Mouse (Mus musculus) cerebellum, adult 2 months (tissue): ENCODE measurements around the gene Cry2. TPM values are rescaled to one million over a fixed set of nuclear protein-coding genes. Genes with fewer than 3 reads are reported as not detected.
"Not testable (repeated sequence)": the region's sequence is repeated elsewhere in the genome, so short reads cannot be mapped to it uniquely, and the experiment has no call there.

Source experiments
- DNase-seq, 2 experiments: peaks; one replicate each; pipeline ENCODE4 v3.0.0; 2021
- H3K27ac ChIP-seq: fragments of 200-500 bp; 2 replicates; pipeline ENCODE4 v1.5.1; 2012; ENCODE audit warnings: low read length, control low read depth, inconsistent platforms; ENCODE audit not compliant: insufficient read depth
- H3K27me3 ChIP-seq: fragments of 200-500 bp; 2 replicates; pipeline ENCODE4 v1.6.1; 2012; ENCODE audit warnings: inconsistent platforms, mild to moderate bottlenecking, low read length, moderate library complexity; ENCODE audit not compliant: control insufficient read depth, insufficient read depth
- H3K4me1 ChIP-seq: fragments of 200-500 bp; 2 replicates; pipeline ENCODE4 v1.6.1; 2011; ENCODE audit warnings: low read length; ENCODE audit not compliant: control insufficient read depth, insufficient read depth
- H3K4me3 ChIP-seq: fragments of 200-500 bp; replicated peaks from 2 replicates; pipeline ENCODE3; 2011; ENCODE audit warnings: mild to moderate bottlenecking, low read depth, low read length, control low read depth; ENCODE audit not compliant: insufficient read depth
- CTCF ChIP-seq: fragments of 200-500 bp; IDR thresholded peaks from 2 replicates; pipeline ENCODE4 v1.5.1; 2011; ENCODE audit warnings: low read depth, mild to moderate bottlenecking, control low read depth, low read length, moderate library complexity, borderline replicate concordance; ENCODE audit not compliant: insufficient read depth
- POLR2A ChIP-seq: fragments of 200-500 bp; IDR thresholded peaks from 2 replicates; pipeline ENCODE4 v1.6.1; 2011; ENCODE audit warnings: low read length, control low read depth, borderline replicate concordance; ENCODE audit not compliant: insufficient read depth
- WGBS: fragments of 180-500 bp; shearing (Covaris S2); methylation state at CpG from one replicate; pipeline ENCODE4 v1.1.7; 2018; 5-methylcytosine and 5-hydroxymethylcytosine counted together
- polyA plus RNA-seq: library from polyadenylated mRNA; depleted of rRNA; stranded (reverse); fragments of >200 nt; gene quantifications from 2 replicates; pipeline ENCODE4 v1.2.3, GENCODE M21; 2012

The Cry2 gene
- polyA plus RNA-seq, 1 experiment = 81.8 TPM

DNA sequence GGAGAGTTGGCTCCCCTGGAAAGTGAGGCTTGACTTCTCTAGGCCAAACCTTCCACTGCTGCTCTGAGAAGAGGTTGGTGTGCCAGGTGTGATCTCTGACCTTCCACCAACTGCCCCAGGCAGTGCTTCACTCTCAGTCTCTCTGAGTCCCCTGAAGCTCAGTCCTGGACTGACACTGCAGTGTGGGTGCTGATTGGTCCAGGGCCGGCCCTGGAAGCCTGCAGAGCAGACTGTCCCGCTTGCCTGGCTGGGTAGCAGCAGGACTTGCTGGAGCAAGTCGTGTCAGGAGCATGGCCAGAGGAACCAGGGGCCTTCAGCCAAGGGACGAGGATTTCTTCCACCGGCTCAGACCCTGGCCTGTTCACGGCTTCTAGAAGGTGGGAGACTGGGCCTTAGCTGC, 29.1 kb downstream of the Cry2 start:
- peak; percentile 49 to 56 for DNase-seq
- H3K4me1 ChIP-seq = peaks cover 46% of the 10 kb centered on the region
- 3% methylated on average over 6 of the region's 6 CpGs for WGBS
- H3K27ac ChIP-seq = peak overlapping the region; percentile 90
- H3K4me3 ChIP-seq = no peak overlapping the region
- no peak for TF ChIP-seq CTCF
- TF ChIP-seq POLR2A = no peak
- H3K27me3 ChIP-seq = no peaks in the 10 kb centered on the region

DNA sequence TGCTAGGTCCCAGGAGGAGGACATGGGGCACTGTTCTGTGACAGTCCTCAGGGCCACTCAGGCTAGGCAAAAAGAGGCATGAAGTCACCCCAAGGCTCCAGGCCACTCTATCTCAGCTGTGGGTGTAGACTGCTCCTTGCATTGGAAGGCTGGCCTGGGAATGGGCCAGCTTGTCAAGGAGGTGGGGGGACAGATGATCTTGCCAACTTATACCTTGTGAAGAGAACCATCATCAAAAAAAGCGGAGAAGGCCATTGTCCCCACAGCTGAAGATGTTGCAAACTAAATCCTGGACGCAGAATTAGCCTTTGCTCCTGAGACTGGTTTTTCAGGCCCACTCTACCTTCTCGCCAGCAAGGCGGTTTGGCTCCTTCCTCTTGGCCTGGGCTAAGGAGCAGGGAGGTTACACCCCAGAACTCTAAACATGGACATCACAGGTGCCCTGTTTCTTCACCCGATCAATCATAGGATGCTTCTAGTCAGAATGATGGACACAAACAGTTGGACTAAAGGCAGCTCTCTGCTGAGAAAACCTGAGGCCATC, 30.0 kb downstream of the Cry2 start:
- Histone ChIP-seq H3K27me3 (no peaks in the 10 kb centered on the region), H3K4me3 (no peak overlapping the region), H3K4me1 (peaks cover 46% of the 10 kb centered on the region), H3K27ac (peak overlapping the region; percentile 90)
- no peak for DNase-seq
- TF ChIP-seq CTCF (no peak), POLR2A (no peak)
- 40% methylated on average over 5 of the region's 5 CpGs for WGBS

DNA sequence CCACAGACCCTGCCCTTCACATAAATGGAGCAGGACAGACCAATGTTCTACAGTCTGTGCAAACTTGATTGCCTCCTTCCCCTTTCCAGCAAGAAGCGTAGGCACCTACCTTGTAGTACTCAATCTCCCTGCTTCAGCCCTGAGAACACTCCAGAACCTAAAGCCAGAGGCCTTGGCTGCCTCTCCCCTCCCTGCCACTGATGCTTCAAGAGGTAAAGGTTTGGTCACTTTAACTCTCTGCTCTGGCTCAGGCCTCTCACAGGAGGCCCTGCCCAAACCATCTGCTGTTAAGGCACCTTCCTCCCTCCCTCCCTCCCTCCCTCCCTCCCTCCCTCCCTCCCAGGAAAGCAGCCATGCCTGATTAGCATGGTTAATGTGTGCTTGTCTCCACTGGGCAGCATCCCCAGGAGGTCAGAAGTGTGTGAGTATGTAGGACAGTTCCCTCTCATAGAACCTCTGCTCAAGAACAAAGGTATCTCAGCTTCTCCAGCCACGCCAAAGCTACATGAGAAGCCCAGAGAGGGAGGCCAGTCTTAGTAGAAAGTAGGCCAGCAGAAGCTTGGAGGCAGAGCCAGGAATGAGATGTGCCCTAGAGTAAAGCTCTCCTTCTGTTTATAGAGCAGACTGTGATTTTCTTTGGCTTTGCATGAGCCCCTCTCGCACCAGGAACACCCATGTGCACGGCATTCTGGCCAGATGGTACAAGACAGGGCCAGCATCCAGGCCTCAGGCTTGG, 31.1 kb downstream of the Cry2 start:
- TF ChIP-seq POLR2A = peak; percentile 62; the same call in 1 of the 2 replicates
- no peak for TF ChIP-seq CTCF
- 6% methylated on average over 4 of the region's 4 CpGs for WGBS
- H3K4me1 ChIP-seq = peaks cover 44% of the 10 kb centered on the region
- H3K27me3 ChIP-seq = no peaks in the 10 kb centered on the region
- peak; percentile 88 to 93 for DNase-seq
- peak overlapping the region; percentile 45 for H3K4me3 ChIP-seq
- peak overlapping the region; percentile 99 for H3K27ac ChIP-seq

DNA sequence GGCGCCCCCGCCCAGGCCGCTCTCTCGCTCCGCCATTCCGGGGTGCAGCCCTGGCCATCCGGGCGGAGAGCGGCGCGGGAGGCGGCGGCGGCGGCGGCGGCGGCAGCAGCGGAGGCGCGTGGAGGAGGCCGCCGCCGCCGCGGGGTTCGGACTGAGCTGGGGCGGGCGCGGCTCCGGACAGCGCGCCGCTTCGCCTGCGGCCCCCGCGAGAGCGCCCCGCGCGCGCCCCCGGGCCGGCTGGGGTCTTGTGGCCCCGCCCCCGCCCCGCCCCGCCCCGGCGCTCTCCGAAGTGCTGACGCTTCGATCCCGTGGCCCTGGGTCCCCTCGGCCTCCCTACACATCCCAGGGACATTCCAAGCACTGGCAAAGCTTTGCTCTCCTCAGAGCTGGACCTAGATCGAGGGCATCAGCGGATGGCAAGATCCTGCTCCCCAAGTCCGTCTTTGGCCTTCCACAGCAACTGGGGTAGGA, 32.7 kb downstream of the Cry2 start, which contains the start of gene Mapk8ip1:
Gene Mapk8ip1, minus strand, starts transcription at position 173 of the 471 bp plus-strand sequence.
- TF ChIP-seq POLR2A = peak; percentile 70; the same call in 1 of the 2 replicates
- TF ChIP-seq CTCF = no peak
- H3K4me1 ChIP-seq = peaks cover 58% of the 10 kb centered on the region

GRCm38 (mm10) chr2:92400682-92401081, 33.2 kb downstream of the Cry2 start:
- TF ChIP-seq CTCF = no peak
- no peak for TF ChIP-seq POLR2A
- Histone ChIP-seq H3K4me1 (peaks cover 58% of the 10 kb centered on the region), H3K4me3 (peak overlapping the region; percentile 83), H3K27ac (peak overlapping the region; percentile 98), H3K27me3 (no peaks in the 10 kb centered on the region)
- under 1% methylated on average over 22 of the region's 22 CpGs for WGBS
- DNase-seq = peak in 1 of 2 experiments; percentile 69

More for the DNA sequence above, 32.7 kb downstream of the Cry2 start, which contains the start of gene Mapk8ip1:
- 1% methylated on average over 49 of the region's 59 CpGs for WGBS
- Histone ChIP-seq H3K27ac (peak within 1 kb of the TSS; percentile 99), H3K4me3 (peak within 1 kb of the TSS; percentile 86), H3K27me3 (no peaks in the 10 kb centered on the region)
- DNase-seq = peak; percentile 76 to 79

- Histone ChIP-seq H3K4me3 (peak overlapping the region; percentile 83), H3K4me1 (peaks cover 56% of the 10 kb centered on the region), H3K27ac (peak overlapping the region; percentile 98)
- 4% methylated on average over 4 of the region's 4 CpGs for WGBS
- H3K27me3 ChIP-seq, DNase-seq: not testable (repeated sequence)
Observed at GRCm38 (mm10) chr2:92399877-92400276, 34.0 kb downstream of the Cry2 start.

DNA sequence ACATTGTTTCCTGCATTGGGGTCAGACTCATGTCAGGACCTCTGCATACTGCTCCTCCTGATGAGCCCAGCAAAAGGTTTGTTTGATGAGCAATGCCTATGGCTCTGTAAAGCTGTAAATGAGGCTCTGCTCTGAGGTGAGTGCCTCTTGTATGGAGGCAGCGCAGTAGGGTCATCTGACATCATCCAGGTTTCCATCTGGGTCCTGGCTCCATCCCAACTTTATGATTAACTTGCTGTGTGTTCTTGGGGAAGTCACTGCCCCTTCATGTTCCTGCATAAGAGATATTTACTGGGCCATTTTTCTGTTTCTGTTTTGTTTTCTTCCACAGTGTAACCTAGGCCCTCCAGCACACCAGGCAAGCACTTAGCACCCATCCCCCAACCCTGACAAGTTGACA, 36.4 kb downstream of the Cry2 start:
- TF ChIP-seq CTCF = no peak
- peak; percentile 30; the same call in 1 of the 2 replicates for TF ChIP-seq POLR2A
- Histone ChIP-seq H3K27me3 (no peaks in the 10 kb centered on the region), H3K4me3 (peak overlapping the region; percentile 6), H3K4me1 (peaks cover 60% of the 10 kb centered on the region), H3K27ac (peak overlapping the region; percentile 59)
- peak in 1 of 2 experiments; percentile 72 for DNase-seq
- 5% methylated on average over 1 of the region's 1 CpGs for WGBS

- no peak for TF ChIP-seq CTCF
- TF ChIP-seq POLR2A = no peak
- H3K4me1 ChIP-seq = peaks cover 69% of the 10 kb centered on the region
- no peak overlapping the region for H3K27ac ChIP-seq
- H3K4me3 ChIP-seq = no peak overlapping the region
- DNase-seq = no peak
- WGBS = 62% methylated on average over 3 of the region's 3 CpGs
- H3K27me3 ChIP-seq = no peaks in the 10 kb centered on the region
Observed at GRCm38 (mm10) chr2:92395535-92395934, 38.3 kb downstream of the Cry2 start.
